Mouse (Mus musculus) heart, embryonic 13.5 days (tissue): ENCODE results near the gene Snapc2. TPM values are rescaled to one million over a fixed set of nuclear protein-coding genes. Genes with fewer than 3 reads are reported as not detected.
"Not testable (repeated sequence)": the region's sequence is repeated elsewhere in the genome, so short reads cannot be mapped to it uniquely, and the experiment has no call there.

Source experiments
- ATAC-seq: fragments of 200-750 bp; cut with Nextera tagmentation; 2 replicates; pipeline ENCODE4 v1.8.0; 2017; ENCODE audit warnings: moderate TSS enrichment; ENCODE audit not compliant: insufficient number of reproducible peaks, low FRiP score, low TSS enrichment; ENCODE audit errors: extremely low read depth
- H3K27ac ChIP-seq: fragments of 300-500 bp; sonication (generic); replicated peaks from 2 replicates; pipeline ENCODE4 v1.5.1; 2015; ENCODE audit warnings: moderate library complexity, mild to moderate bottlenecking, inconsistent platforms
- H3K27me3 ChIP-seq: fragments of 300-500 bp; sonication (generic); replicated peaks from 2 replicates; pipeline ENCODE4 v1.6.1; 2015; ENCODE audit warnings: mild to moderate bottlenecking, inconsistent platforms
- H3K36me3 ChIP-seq: fragments of 300-500 bp; sonication (generic); 2 replicates; pipeline ENCODE4 v1.6.1; 2015; ENCODE audit warnings: mild to moderate bottlenecking, inconsistent platforms
- H3K4me1 ChIP-seq: fragments of 300-500 bp; sonication (generic); 2 replicates; pipeline ENCODE4 v1.6.1; 2015; ENCODE audit warnings: inconsistent platforms
- H3K4me2 ChIP-seq: fragments of 300-500 bp; sonication (generic); 2 replicates; pipeline ENCODE4 v1.6.1; 2015; ENCODE audit warnings: inconsistent platforms, mild to moderate bottlenecking, moderate library complexity
- H3K4me3 ChIP-seq: fragments of 300-500 bp; sonication (generic); 2 replicates; pipeline ENCODE4 v1.5.1; 2015; ENCODE audit warnings: moderate library complexity, mild to moderate bottlenecking, inconsistent platforms
- H3K9ac ChIP-seq: fragments of 300-500 bp; sonication (generic); 2 replicates; pipeline ENCODE4 v1.6.1; 2015; ENCODE audit warnings: inconsistent platforms, mild to moderate bottlenecking, moderate library complexity
- H3K9me3 ChIP-seq: fragments of 300-500 bp; sonication (generic); 2 replicates; pipeline ENCODE4 v1.6.1; 2016; ENCODE audit warnings: inconsistent platforms
- WGBS: fragments of 180-500 bp; shearing (Covaris S2); methylation state at CpG from one replicate; pipeline ENCODE4 v1.1.7; 2015; ENCODE audit warnings: mixed read lengths; 5-methylcytosine and 5-hydroxymethylcytosine counted together
- polyA plus RNA-seq: library from polyadenylated mRNA; unstranded; fragments of >200 nt; fragmentation: Nextera tagmentation; extraction: Ambion mirVana; gene quantifications from 2 replicates; pipeline ENCODE4 v1.2.1, GENCODE M21; 2015

The Snapc2 gene
- polyA plus RNA-seq, 1 experiment from 2014 or later: 39.5 TPM

DNA sequence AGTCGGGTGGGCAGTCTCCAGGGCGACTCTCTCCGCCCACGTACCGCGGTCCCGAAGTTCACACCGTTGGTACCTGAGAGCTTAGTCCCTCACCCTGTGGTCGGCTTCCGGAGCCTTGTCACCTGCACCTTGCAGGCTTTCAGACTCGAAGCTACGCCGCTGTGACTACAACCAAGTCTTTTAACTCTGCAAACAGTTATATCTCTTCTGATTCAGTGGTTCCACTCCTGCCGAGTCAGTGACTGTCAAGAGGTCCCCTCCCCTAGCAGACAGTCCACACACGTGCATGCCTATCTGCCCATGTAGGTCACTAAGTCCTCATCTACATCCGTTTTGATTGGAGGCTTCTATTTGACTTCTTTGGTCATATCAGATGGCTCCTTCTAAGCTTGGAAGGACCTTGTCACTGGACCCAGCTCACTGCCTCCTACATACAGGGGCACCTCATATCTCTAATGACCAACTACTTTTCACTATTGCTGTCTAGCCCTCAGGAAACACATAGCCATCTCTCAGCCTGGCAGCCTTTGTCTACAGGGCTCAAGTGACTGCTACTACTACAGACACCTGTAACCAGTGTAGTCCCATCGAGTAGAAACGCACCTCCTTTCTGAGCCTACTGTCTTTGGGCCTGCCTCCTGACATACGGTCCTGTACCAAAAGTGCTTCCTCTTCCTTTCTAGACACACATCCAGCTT lies 13.5 kb upstream of the Snapc2 start:
- Histone ChIP-seq H3K9ac (peak overlapping the region; percentile 90), H3K4me1 (peaks cover 38% of the 10 kb centered on the region), H3K4me2 (peak overlapping the region; percentile 85), H3K4me3 (peak overlapping the region; percentile 81), H3K27me3 (peaks cover 14% of the 10 kb centered on the region; the same call in 1 of the 2 replicates), H3K9me3 (no peaks in the 10 kb centered on the region), H3K27ac (peak overlapping the region; percentile 98), H3K36me3 (peaks cover 40% of the 10 kb centered on the region)
- 12% methylated on average over 19 of the region's 19 CpGs for WGBS
- no peak for ATAC-seq

DNA sequence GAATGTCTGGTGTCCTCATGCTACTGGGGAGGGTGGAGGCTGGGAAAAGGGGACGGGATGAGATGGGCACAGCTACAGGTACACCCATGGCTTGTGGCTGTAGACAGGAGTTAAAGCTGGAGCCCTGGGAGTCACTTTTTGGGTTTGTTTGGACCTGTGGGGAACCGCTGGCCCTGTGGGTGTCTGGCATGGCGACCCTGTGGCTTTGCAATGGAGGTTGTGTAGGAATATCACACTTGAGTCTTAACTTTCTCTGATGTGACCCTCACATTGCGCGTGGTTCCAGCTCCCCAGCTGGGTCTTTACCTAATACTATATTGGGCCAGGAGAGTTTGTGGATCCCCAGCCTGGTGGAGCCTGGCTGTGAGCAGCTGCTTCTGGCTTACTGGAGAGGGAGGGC lies 7.8 kb upstream of the Snapc2 start:
- Histone ChIP-seq H3K9ac (no peak overlapping the region), H3K27me3 (no peaks in the 10 kb centered on the region), H3K9me3 (no peaks in the 10 kb centered on the region), H3K4me1 (peaks cover 38% of the 10 kb centered on the region), H3K4me2 (no peak overlapping the region), H3K36me3 (peaks cover 87% of the 10 kb centered on the region), H3K27ac (no peak overlapping the region), H3K4me3 (no peak overlapping the region)
- WGBS: 91% methylated on average over 5 of the region's 5 CpGs
- no peak for ATAC-seq

DNA sequence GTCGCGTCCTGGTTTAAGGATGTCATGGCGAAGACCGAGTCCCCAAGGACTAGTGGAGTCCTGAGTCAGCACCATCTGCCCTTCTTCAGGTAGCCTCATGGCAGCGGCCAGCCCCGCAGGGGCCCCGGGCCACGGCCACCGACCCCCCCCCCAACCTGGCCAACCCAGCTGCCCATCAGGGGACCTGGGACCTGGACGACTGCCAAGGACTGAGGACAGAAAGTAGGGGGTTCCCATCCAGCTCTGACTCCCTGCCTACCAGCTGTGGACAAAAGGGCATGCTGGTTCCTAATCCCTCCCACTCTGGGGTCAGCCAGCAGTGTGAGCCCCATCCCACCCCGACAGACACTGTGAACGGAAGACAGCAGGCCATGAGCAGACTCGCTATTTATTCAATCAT lies 7.1 kb upstream of the Snapc2 start:
- WGBS: 89% methylated on average over 12 of the region's 13 CpGs
- no peaks in the 10 kb centered on the region for H3K9me3 ChIP-seq

DNA sequence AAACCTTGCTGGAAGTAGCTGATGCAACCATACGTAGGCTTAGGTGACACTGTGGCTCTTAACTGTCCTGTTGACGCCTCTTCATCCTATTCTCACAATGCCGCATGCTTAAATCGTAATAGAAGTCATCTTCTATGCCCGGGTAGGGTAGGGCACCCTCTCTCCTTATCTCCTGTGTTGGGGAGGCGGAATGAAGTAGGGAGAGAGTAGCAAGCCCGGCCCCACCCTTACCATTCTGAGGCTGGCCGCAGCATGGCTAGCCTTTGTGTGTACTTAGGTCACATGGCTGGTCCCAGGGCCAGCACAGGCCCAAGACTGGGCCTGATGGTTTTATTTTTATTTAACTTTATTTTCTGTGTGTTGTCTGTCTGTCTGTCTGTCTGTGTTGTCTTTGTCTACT lies 5.6 kb upstream of the Snapc2 start:
- H3K9me3 ChIP-seq: no peaks in the 10 kb centered on the region
- no peak overlapping the region for H3K27ac ChIP-seq
- H3K4me1 ChIP-seq: peaks cover 27% of the 10 kb centered on the region
- ATAC-seq: no peak
- no peak overlapping the region; the same call in 1 of the 2 replicates for H3K9ac ChIP-seq
- WGBS: 85% methylated on average over 8 of the region's 8 CpGs
- no peaks in the 10 kb centered on the region for H3K27me3 ChIP-seq
- H3K36me3 ChIP-seq: peaks cover 72% of the 10 kb centered on the region
- no peak overlapping the region for H3K4me2 ChIP-seq
- H3K4me3 ChIP-seq: no peak overlapping the region

More for the DNA sequence above, 7.1 kb upstream of the Snapc2 start:
- Histone ChIP-seq H3K4me1 (peaks cover 38% of the 10 kb centered on the region), H3K9ac (no peak overlapping the region), H3K27me3 (no peaks in the 10 kb centered on the region), H3K36me3 (peaks cover 87% of the 10 kb centered on the region), H3K4me2 (no peak overlapping the region), H3K4me3 (no peak overlapping the region), H3K27ac (no peak overlapping the region)
- no peak for ATAC-seq

DNA sequence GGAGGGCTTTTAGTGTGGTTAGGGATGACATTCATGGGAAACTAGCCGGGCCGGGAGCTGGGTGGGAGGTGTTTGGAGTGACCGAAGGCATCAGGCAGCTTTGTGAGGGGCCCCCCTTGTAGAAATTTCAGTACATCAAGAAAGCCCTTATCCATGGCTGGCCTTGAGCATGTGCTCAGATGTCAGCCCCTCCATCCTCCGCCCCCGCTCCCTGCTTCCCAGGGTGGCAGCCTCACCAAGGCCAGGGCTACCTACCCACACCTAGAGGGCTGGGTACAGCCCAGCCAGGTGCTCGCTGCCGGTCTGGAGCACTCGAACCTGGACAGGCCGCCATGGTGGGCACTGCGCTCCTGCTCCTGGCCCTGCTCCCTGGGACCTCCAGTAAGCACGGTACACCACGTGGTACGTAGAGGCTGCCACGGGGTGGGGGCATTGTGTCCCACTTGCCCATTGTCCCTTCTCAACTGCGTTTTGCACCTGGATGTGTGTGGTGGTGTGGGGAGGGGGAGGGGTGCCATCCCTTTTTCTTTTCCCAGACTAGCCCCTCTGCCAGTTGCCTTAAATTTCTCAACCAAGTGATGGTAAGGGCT lies 4.8 kb upstream of the Snapc2 start, which contains the start of gene Tgfbr3l:
Tgfbr3l (plus strand) TSS at position 264 of the 590 bp plus-strand sequence.
- Histone ChIP-seq H3K36me3 (peaks cover 64% of the 10 kb centered on the region), H3K4me1 (peaks cover 32% of the 10 kb centered on the region), H3K27me3 (no peaks in the 10 kb centered on the region), H3K4me3 (peak within 1 kb of the TSS; percentile 32), H3K27ac (peak within 1 kb of the TSS; percentile 51), H3K9me3 (no peaks in the 10 kb centered on the region), H3K9ac (peak within 1 kb of the TSS; percentile 72), H3K4me2 (peak within 1 kb of the TSS; percentile 64)
- 68% methylated on average over 15 of the region's 15 CpGs for WGBS
- no peak for ATAC-seq

DNA sequence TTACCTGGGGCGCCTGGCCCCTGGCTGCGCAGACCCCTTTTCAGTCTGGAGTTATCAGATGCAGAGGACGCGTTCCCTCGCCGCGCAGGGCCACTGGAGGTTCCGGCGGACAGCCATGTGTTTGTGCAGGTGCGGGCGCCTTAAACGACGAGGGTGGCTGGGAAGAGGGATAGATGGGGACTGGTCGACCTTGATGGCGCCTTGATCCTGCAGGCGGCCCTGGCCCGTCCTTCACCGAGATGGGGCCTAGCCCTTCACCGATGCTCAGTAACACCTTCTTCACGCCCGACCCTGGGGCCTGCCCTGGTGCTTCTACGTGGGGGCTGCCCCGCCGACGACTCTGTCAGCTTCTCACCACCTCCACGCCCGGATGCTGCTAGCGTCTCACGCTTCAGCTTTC lies 3.7 kb upstream of the Snapc2 start:
- Histone ChIP-seq H3K4me3 (peak overlapping the region; percentile 32), H3K27me3 (no peaks in the 10 kb centered on the region), H3K4me1 (peaks cover 39% of the 10 kb centered on the region), H3K4me2 (peak overlapping the region; percentile 64), H3K36me3 (peaks cover 53% of the 10 kb centered on the region), H3K9ac (peak overlapping the region; percentile 72), H3K27ac (peak overlapping the region; percentile 51), H3K9me3 (no peaks in the 10 kb centered on the region)
- WGBS: 10% methylated on average over 29 of the region's 29 CpGs
- ATAC-seq: no peak

DNA sequence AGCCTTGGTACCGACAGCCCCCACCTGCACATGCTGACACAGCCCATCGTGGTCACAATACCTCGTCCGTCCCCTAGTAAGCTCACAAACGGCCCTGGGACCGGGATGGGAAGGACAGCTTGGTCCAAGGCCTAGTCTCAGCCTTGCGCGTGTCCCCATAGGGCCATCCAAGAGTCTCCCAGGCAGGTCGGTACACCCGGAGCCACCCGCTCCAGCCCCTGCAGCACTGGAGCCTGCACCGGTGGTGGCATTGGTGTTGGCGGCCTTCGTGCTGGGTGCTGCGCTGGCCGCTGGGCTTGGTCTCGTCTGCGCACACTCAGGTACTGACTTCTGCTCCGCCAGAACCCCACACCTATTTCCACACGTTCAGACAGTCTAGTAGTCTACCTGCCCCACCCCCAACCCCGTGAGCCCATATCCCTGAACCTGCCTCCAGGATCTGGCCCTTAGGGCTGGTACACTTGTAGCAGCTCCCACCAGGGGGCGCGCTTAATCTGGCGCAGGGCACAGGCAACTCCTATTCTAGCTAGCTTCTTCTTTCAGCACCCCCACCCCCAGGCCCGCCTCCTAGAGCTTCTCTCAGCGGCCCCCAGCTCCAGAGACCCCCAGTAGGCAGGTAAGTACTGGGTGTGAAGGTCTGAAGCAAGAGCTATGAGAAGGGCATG lies 2.4 kb upstream of the Snapc2 start:
- WGBS: 33% methylated on average over 26 of the region's 26 CpGs
- Histone ChIP-seq H3K36me3 (peaks cover 53% of the 10 kb centered on the region), H3K9ac (peak overlapping the region; percentile 72; the same call in 1 of the 2 replicates), H3K4me1 (peaks cover 43% of the 10 kb centered on the region), H3K9me3 (no peaks in the 10 kb centered on the region), H3K27me3 (no peaks in the 10 kb centered on the region), H3K4me3 (no peak overlapping the region), H3K27ac (no peak overlapping the region), H3K4me2 (peak overlapping the region; percentile 11; the same call in 1 of the 2 replicates)
- no peak for ATAC-seq

DNA sequence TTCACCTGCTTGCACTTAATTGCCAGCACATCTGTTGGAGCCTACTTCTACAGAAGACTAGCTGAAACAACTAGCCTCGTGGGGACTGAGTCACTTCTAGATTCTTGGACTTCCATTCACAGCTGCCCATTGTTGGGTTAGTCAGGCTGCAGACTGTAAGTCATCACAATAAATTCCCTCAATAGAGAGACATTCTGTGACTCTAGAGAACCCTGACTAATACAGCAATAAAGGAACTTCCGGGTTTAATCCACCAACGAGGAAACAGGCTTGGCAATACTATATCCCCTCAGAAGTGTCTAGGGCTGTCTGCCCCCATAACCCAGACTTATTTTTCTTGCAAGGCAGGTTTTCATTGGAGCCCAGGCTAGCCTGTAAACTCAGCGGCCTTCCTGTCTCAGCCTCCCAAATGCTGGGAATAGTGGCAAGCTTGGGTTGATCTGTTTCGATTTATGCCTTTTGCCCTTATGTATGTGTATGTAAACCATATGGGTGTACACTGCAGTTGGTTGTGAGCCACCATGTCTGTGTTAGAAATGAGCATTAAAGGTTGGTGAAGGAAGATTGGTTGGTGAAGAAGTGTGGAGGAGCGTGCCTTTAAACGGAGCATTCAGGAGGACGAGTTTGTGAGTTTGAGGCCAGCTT lies 642 bp upstream of the Snapc2 start:
- Histone ChIP-seq H3K36me3 (peaks cover 50% of the 10 kb centered on the region), H3K9ac (peak overlapping the region; percentile 97), H3K27ac (peak overlapping the region; percentile 88), H3K9me3 (no peaks in the 10 kb centered on the region), H3K4me1 (peaks cover 50% of the 10 kb centered on the region), H3K27me3 (no peaks in the 10 kb centered on the region), H3K4me2 (peak overlapping the region; percentile 90), H3K4me3 (peak overlapping the region; percentile 95)
- WGBS: 39% methylated on average over 8 of the region's 8 CpGs
- ATAC-seq: no peak

DNA sequence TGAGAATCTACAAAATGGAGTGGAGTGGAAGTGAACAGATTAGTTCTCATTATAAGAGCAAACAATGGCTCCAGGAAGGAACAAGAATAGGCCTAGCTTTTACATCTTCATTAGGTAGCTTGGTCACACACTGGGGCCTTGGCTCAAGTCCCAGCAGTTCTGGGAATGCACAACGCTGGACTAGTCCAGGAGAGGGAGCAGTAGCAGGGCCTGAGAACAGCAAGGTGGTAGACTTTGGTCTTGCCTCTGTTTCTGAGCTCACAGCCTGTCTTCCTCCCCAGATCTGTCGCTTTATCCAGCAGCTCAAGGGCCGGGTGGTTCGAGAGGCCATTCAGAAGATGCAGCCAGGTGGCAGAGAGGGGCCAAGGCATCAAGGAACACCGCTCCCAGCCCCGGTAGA lies 1.1 kb downstream of the Snapc2 start:
- Histone ChIP-seq H3K4me3 (peak overlapping the region; percentile 95), H3K4me2 (peak overlapping the region; percentile 90), H3K9me3 (no peaks in the 10 kb centered on the region), H3K27me3 (no peaks in the 10 kb centered on the region), H3K27ac (no peak overlapping the region; the same call in 1 of the 2 replicates), H3K36me3 (peaks cover 37% of the 10 kb centered on the region), H3K4me1 (peaks cover 56% of the 10 kb centered on the region), H3K9ac (peak overlapping the region; percentile 97)
- ATAC-seq: no peak
- WGBS: 65% methylated on average over 6 of the region's 6 CpGs

DNA sequence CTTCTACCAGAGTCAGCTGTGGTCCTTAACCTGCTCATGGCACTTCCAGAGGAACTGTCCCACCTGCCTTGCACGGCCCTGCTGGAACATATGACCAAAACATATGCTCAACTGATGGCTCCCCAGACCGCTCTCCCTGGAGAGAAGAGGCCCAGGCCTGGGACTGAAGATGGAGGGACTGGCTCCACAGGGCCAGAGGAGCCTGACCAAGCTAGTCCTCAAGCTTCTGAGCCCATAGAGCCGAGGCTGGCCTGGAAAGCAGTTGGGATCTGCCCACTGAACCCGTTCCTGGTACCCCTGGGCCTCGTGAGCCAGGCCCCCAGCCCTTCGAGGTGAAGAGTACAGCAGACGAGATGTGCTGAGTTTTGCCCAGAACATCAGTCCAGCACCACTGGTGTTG lies 2.6 kb downstream of the Snapc2 start:
- not testable (repeated sequence) for H3K4me3 ChIP-seq, H3K27ac ChIP-seq, H3K27me3 ChIP-seq, H3K4me2 ChIP-seq, H3K9ac ChIP-seq, H3K9me3 ChIP-seq, ATAC-seq
- Histone ChIP-seq H3K4me1 (peaks cover 49% of the 10 kb centered on the region), H3K36me3 (peaks cover 37% of the 10 kb centered on the region)
- 78% methylated on average over 7 of the region's 7 CpGs for WGBS

DNA sequence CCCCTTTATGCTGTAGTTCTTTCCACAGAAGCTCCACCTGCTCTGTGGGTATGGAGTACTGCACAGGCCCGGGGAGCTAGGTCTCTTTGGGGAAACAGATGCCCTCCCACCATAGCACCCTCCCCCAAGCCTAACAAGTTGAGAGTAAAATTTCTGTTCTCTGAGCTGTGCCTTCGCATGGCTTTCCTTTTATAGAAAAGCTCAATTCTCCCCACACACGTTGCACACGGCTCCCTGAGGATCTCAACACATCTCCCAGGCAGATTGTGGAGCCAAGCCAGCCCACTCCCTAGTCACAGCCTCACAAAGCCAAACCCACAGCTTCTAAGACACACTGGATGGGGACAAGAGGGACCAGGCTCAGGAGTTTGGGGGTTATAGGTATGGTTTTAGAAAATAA lies 4.0 kb downstream of the Snapc2 start:
- Histone ChIP-seq H3K27ac (no peak overlapping the region), H3K36me3 (peaks cover 52% of the 10 kb centered on the region), H3K27me3 (no peaks in the 10 kb centered on the region), H3K4me1 (peaks cover 44% of the 10 kb centered on the region), H3K4me2 (no peak overlapping the region), H3K9me3 (no peaks in the 10 kb centered on the region), H3K9ac (peak overlapping the region; percentile 29; the same call in 1 of the 2 replicates), H3K4me3 (no peak overlapping the region)
- ATAC-seq: no peak
- 44% methylated on average over 4 of the region's 4 CpGs for WGBS
